Mouse (Mus musculus) lung, postnatal 0 days (tissue): Measurements from ENCODE around the gene Calu. TPM values are rescaled to one million over a fixed set of nuclear protein-coding genes. Genes with fewer than 3 reads are reported as not detected.
A peak's percentile ranks its signal among the peaks of the same experiment; 100 is the strongest.

Experiments
- ATAC-seq: fragments of 200-750 bp; cut with Nextera tagmentation; 2 replicates; pipeline ENCODE4 v1.8.0; 2017; ENCODE audit warnings: moderate library complexity
- DNase-seq: peaks from one replicate; pipeline ENCODE4 v3.0.0-alpha.2; 2016; ENCODE audit warnings: low spot score
- H3K27ac ChIP-seq: fragments of 300-500 bp; sonication (generic); 2 replicates; pipeline ENCODE4 v1.5.1; 2014; ENCODE audit warnings: antibody characterized with exemption, mild to moderate bottlenecking, low read length, mixed read lengths
- H3K27me3 ChIP-seq: fragments of 300-500 bp; sonication (generic); replicated peaks from 2 replicates; pipeline ENCODE4 v1.6.1; 2014; ENCODE audit warnings: low read length, mixed read lengths; ENCODE audit not compliant: insufficient read depth
- H3K36me3 ChIP-seq: fragments of 300-500 bp; sonication (generic); 2 replicates; pipeline ENCODE4 v1.6.1; 2014; ENCODE audit warnings: low read length, mixed read lengths; ENCODE audit not compliant: insufficient read depth
- H3K4me1 ChIP-seq: fragments of 300-500 bp; sonication (generic); 2 replicates; pipeline ENCODE4 v1.6.1; 2014; ENCODE audit warnings: antibody characterized with exemption, low read depth, low read length, mixed read lengths; ENCODE audit not compliant: insufficient read depth
- H3K4me2 ChIP-seq: fragments of 300-500 bp; sonication (generic); replicated peaks from 2 replicates; pipeline ENCODE4 v1.6.1; 2014; ENCODE audit warnings: low read depth, mild to moderate bottlenecking, low read length, moderate library complexity, mixed read lengths
- H3K4me3 ChIP-seq: fragments of 300-500 bp; sonication (generic); 2 replicates; pipeline ENCODE4 v1.5.1; 2014; ENCODE audit warnings: low read depth, low read length
- H3K9ac ChIP-seq: fragments of 300-500 bp; sonication (generic); replicated peaks from 2 replicates; pipeline ENCODE4 v1.6.1; 2014; ENCODE audit warnings: low read depth, mild to moderate bottlenecking
- H3K9me3 ChIP-seq: fragments of 300-500 bp; sonication (generic); 2 replicates; pipeline ENCODE4 v1.6.1; 2016; ENCODE audit warnings: low read length, mixed read lengths
- CTCF ChIP-seq: IDR thresholded peaks from 2 replicates; pipeline ENCODE4 v1.5.1; 2016; ENCODE audit warnings: antibody characterized with exemption, mild to moderate bottlenecking
- EP300 ChIP-seq: IDR thresholded peaks from 2 replicates; pipeline ENCODE4 v1.6.1; 2016; ENCODE audit warnings: antibody characterized with exemption, mild to moderate bottlenecking, control low read depth
- whole genome bisulfite sequencing: fragments of 180-500 bp; shearing (Covaris S2); extraction: QIAGEN DNeasy Blood & Tissue Kit; methylation state at CpG from one replicate; pipeline ENCODE4 v1.1.7; 2014; 5-methylcytosine and 5-hydroxymethylcytosine counted together
- polyA plus RNA-seq: library from polyadenylated mRNA; unstranded; fragments of >200 nt; fragmentation: Nextera tagmentation; extraction: Ambion mirVana; gene quantifications from 2 replicates; pipeline ENCODE4 v1.2.1, GENCODE M21; 2015

Calu gene
- polyA plus RNA-seq, 1 experiment from 2014 or later = 232 TPM

- DNase-seq (no peak), ATAC-seq (no peak)
- Histone ChIP-seq H3K27ac (no peak overlapping the region), H3K36me3 (no peaks in the 10 kb centered on the region), H3K9me3 (no peaks in the 10 kb centered on the region), H3K4me3 (no peak overlapping the region), H3K4me1 (no peaks in the 10 kb centered on the region), H3K27me3 (no peaks in the 10 kb centered on the region), H3K4me2 (no peak overlapping the region), H3K9ac (no peak overlapping the region)
- WGBS = 69% methylated on average over 14 of the region's 14 CpGs
- TF ChIP-seq EP300 (no peak), CTCF (no peak)
These were observed 34.1 kb upstream of the Calu start for GRCm38 (mm10) chr6:29313690-29314202.

DNA sequence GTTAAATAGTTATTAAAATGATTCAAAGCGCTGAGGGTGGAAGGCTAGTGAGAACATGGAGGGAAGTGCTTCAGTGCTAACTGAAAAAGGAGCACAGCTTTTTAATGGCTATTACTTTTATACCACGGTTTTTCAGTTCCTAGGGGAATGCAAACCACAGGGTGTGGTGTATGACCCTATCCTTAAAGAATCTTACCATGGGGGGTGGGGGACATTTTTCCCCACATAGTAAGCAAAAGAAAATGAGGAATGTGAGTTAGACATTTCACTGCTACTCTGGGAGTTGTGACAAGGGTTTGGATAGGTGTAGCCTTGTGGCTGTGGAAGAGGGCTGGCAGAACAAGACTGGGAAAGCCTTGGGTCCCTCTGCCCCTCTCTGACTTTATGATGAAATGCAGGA, 30.6 kb upstream of the Calu start:
- H3K4me2 ChIP-seq = no peak overlapping the region
- no peak for DNase-seq
- peak; percentile 30; the same call in 1 of the 2 replicates for ATAC-seq
- H3K9me3 ChIP-seq = no peaks in the 10 kb centered on the region
- no peak overlapping the region for H3K4me3 ChIP-seq
- TF ChIP-seq EP300 = no peak
- no peak for TF ChIP-seq CTCF
- no peaks in the 10 kb centered on the region for H3K4me1 ChIP-seq
- no peaks in the 10 kb centered on the region for H3K27me3 ChIP-seq
- no peak overlapping the region for H3K9ac ChIP-seq
- H3K36me3 ChIP-seq = no peaks in the 10 kb centered on the region
- WGBS = 53% methylated on average over 2 of the region's 2 CpGs
- H3K27ac ChIP-seq = no peak overlapping the region

DNA sequence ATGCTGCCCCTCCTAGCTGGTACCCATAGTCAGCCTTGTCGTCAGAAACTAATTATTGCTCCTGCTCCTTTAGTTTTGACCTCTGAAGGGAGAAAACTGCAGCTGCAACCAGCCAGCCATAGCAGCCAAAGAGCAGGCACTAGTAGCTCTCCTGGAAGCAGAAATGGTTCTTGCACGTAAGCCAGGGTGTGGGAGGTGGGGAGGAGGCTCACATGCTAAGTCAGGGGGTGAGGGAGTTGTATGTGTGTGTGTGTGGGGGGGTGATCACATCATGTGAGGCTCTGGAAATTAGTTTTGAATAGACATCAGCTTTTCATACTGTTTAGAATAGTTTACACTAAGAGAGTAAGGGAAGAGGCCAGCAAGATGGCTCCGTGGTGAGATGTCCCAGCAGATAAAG, 29.9 kb upstream of the Calu start:
- no peak overlapping the region for H3K27ac ChIP-seq
- H3K27me3 ChIP-seq = no peaks in the 10 kb centered on the region
- H3K9ac ChIP-seq = no peak overlapping the region
- 60% methylated on average over 3 of the region's 3 CpGs for WGBS
- ATAC-seq (no peak), DNase-seq (no peak)
- H3K9me3 ChIP-seq = no peaks in the 10 kb centered on the region
- no peak overlapping the region for H3K4me3 ChIP-seq
- TF ChIP-seq EP300 (no peak), CTCF (no peak)
- no peaks in the 10 kb centered on the region for H3K36me3 ChIP-seq
- H3K4me1 ChIP-seq = no peaks in the 10 kb centered on the region
- H3K4me2 ChIP-seq = no peak overlapping the region

- Histone ChIP-seq H3K27me3 (no peaks in the 10 kb centered on the region), H3K36me3 (no peaks in the 10 kb centered on the region), H3K9ac (no peak within 1 kb of the TSS), H3K27ac (no peak within 1 kb of the TSS), H3K4me3 (no peak within 1 kb of the TSS), H3K4me1 (no peaks in the 10 kb centered on the region), H3K4me2 (no peak within 1 kb of the TSS), H3K9me3 (no peaks in the 10 kb centered on the region)
- DNase-seq = peak; percentile 52
- WGBS = 34% methylated on average over 5 of the region's 5 CpGs
- peak; percentile 83 for ATAC-seq
- TF ChIP-seq EP300 (no peak), CTCF (no peak)
These were observed 29.0 kb upstream of the Calu start, which contains the start of gene Fam71f1 for GRCm38 (mm10) chr6:29318879-29319278. Gene Fam71f1, plus strand, starts transcription at chr6:29319140.

DNA sequence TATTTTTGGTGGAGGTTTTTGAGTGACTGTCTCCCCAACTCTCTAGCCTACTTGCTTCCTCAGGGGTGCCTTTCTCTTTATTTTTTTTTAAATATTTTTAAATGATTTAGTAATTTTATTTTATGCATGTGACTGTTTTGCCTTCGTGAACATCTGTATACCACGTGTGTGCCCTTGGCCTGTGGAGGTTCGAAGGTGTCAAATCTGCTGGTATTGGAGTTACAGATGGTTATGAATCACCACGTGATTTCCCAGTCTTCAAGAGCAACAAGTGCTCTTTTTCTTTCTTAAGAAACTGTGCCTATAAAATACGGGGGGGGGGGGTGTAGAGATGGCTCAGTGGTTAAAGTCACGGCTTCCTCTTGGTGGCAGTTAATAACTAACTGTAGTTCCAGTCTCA, 26.3 kb upstream of the Calu start:
- ATAC-seq (no peak), DNase-seq (no peak)
- Histone ChIP-seq H3K4me1 (no peaks in the 10 kb centered on the region), H3K9ac (no peak overlapping the region), H3K36me3 (no peaks in the 10 kb centered on the region), H3K27me3 (no peaks in the 10 kb centered on the region), H3K4me3 (no peak overlapping the region), H3K9me3 (no peaks in the 10 kb centered on the region), H3K27ac (no peak overlapping the region), H3K4me2 (no peak overlapping the region)
- 72% methylated on average over 6 of the region's 6 CpGs for WGBS
- no peak for TF ChIP-seq CTCF
- no peak for TF ChIP-seq EP300

DNA sequence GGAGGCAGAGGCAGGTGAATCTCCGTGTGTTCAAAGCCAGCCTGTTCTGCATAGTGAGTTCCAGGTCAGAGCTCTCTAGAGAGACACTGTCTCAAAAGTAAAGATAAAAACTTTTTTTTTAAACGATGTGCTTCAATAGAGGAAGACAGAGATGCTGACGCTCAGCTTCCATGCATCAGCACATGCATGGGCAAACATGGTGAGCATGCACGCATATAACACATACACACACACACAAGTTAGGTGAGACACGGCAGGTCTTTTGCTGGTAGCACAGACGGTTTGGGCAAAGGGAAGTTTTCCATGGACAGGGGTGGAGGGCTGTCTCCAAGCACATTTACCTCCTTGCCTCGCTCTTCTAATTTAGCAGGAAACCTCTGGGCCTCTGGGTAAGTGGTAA, 25.7 kb upstream of the Calu start:
- Histone ChIP-seq H3K9me3 (no peaks in the 10 kb centered on the region), H3K27ac (no peak overlapping the region), H3K9ac (no peak overlapping the region), H3K4me3 (no peak overlapping the region), H3K4me1 (no peaks in the 10 kb centered on the region), H3K36me3 (no peaks in the 10 kb centered on the region), H3K27me3 (no peaks in the 10 kb centered on the region), H3K4me2 (no peak overlapping the region)
- ATAC-seq (no peak), DNase-seq (no peak)
- WGBS = 94% methylated on average over 7 of the region's 7 CpGs
- no peak for TF ChIP-seq EP300
- TF ChIP-seq CTCF = no peak

GRCm38 (mm10) chr6:29322735-29323134, 25.1 kb upstream of the Calu start:
- TF ChIP-seq EP300 (no peak), CTCF (no peak)
- ATAC-seq = no peak
- H3K4me3 ChIP-seq = no peak overlapping the region
- H3K4me2 ChIP-seq = no peak overlapping the region
- no peaks in the 10 kb centered on the region for H3K4me1 ChIP-seq
- no peak overlapping the region for H3K27ac ChIP-seq
- no peaks in the 10 kb centered on the region for H3K9me3 ChIP-seq
- H3K27me3 ChIP-seq = no peaks in the 10 kb centered on the region
- H3K9ac ChIP-seq = no peak overlapping the region
- 77% methylated on average over 4 of the region's 4 CpGs for whole genome bisulfite sequencing
- H3K36me3 ChIP-seq = no peaks in the 10 kb centered on the region
- DNase-seq = no peak
